In the genomic region with DNA sequence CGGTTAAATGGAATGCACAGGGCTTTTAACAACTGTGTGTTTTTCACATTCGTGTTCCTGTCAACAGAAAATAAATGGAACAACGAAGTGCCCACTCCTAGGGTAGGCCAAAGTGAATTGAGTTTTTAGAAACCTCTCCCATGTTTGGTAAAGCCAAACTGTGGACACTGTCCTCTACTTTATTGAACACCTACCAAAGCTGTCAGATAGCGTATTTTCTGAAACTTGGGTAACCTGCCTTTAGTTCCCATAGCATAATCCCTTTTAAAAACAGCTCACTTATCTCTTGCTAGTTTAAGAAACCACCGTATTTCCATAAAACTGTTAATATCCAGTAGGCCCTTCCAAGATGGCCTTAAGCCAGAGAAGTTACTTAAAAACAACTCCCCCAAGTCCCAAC, we compare ENCODE assay signal across 9 mouse cellular contexts. TPM values are rescaled to one million over a fixed set of nuclear protein-coding genes. Genes with fewer than 3 reads are reported as not detected.
DNase-seq lines count a peak whose midpoint lies in the region; ATAC-seq and TF ChIP-seq lines count a peak whose summit lies in the region.
"Had no signal": no experiment of that assay in that cellular context is flagged by ENCODE, and none has a peak within 500 bp of the region (broad histone marks: within the 10 kb centered on the region; RNA-seq: fewer than 3 reads in every experiment).

No protein-coding gene starts in this region.

- ATAC-seq in midbrain, embryonic 13.5 days = no peak
- ATAC-seq in embryonic facial prominence, embryonic 15.5 days (ENCODE audit: insufficient number of reproducible peaks, low FRiP score, low TSS enrichment, low read depth) = no peak

- H3K9ac ChIP-seq in heart, adult 2 months (ENCODE audit: low read depth, low read length) = no peak overlapping the region
- no peak overlapping the region for H3K9ac ChIP-seq in midbrain, embryonic 13.5 days (replicated peaks)
- no peak overlapping the region for H3K9ac ChIP-seq in embryonic facial prominence, embryonic 15.5 days

- no peak for TF ChIP-seq POLR2A in heart, adult 2 months (IDR thresholded peaks at IDR 0.05; ENCODE audit: insufficient read depth, low read depth, low read length)
- no peak for TF ChIP-seq POLR2A in myocyte (IDR thresholded peaks at IDR 0.05; ENCODE audit: insufficient read length, low read depth)

- H3K9me3 ChIP-seq in midbrain, embryonic 10.5 days (replicated peaks) = no peaks in the 10 kb centered on the region
- no peaks in the 10 kb centered on the region for H3K9me3 ChIP-seq in midbrain, embryonic 13.5 days
- no peaks in the 10 kb centered on the region for H3K9me3 ChIP-seq in embryonic facial prominence, embryonic 15.5 days (replicated peaks)

- intact Hi-C loops in heart, adult 2 months (cut with DNase I) = loop anchor here (1.0 to 5.0 kb wide), 2 partner anchors 58 to 142 kb away; partner anchors contain the start of gene Ankrd17

- 77% methylated on average over 5 of the region's 5 CpGs for WGBS in heart, adult 2 months
- WGBS in midbrain, embryonic 10.5 days = 89% methylated on average over 5 of the region's 5 CpGs
- WGBS in midbrain, embryonic 13.5 days = 92% methylated on average over 5 of the region's 5 CpGs
- 81% methylated on average over 5 of the region's 5 CpGs for WGBS in embryonic facial prominence, embryonic 15.5 days

- DNase-seq in heart, adult 2 months = no peak
- DNase-seq in heart, postnatal 4 days = no peak
- DNase-seq in midbrain, embryonic 10.5 days (ENCODE audit: low spot score) = no peak
- no peak for DNase-seq in B cell, adult 2 months
- no peak for DNase-seq in spleen, postnatal 10 days (ENCODE audit: low spot score in 2 of 2)
- DNase-seq: retina, postnatal 1 day had no signal

- TF ChIP-seq EP300 in heart, adult 2 months (IDR thresholded peaks at IDR 0.05; ENCODE audit: insufficient read depth, low read depth, low read length) = no peak

- H3K4me3 ChIP-seq in heart, adult 2 months = no peak overlapping the region; the same call in 1 of the 2 replicates
- H3K4me3 ChIP-seq in midbrain, embryonic 10.5 days = peak overlapping the region; percentile 87; the same call in 1 of the 2 replicates
- H3K4me3 ChIP-seq in midbrain, embryonic 13.5 days (replicated peaks) = no peak overlapping the region
- peak overlapping the region; percentile 92; the same call in 1 of the 2 replicates for H3K4me3 ChIP-seq in embryonic facial prominence, embryonic 15.5 days (replicated peaks)
- H3K4me3 ChIP-seq in myocyte = peak overlapping the region; percentile 46

- no peaks in the 10 kb centered on the region; the same call in 1 of the 2 replicates for H3K36me3 ChIP-seq in heart, adult 2 months (ENCODE audit: control insufficient read depth, insufficient read depth, low read length)
- H3K36me3 ChIP-seq in midbrain, embryonic 10.5 days = peaks cover 52% of the 10 kb centered on the region
- peaks cover 38% of the 10 kb centered on the region for H3K36me3 ChIP-seq in midbrain, embryonic 13.5 days
- peaks cover 46% of the 10 kb centered on the region for H3K36me3 ChIP-seq in embryonic facial prominence, embryonic 15.5 days
- peaks cover 21% of the 10 kb centered on the region for H3K36me3 ChIP-seq in myocyte (ENCODE audit: control insufficient read depth, insufficient read depth)

- no peaks in the 10 kb centered on the region for H3K79me2 ChIP-seq in heart, adult 2 months (replicated peaks; ENCODE audit: control insufficient read depth, insufficient read depth, low read length)
- H3K79me2 ChIP-seq in myocyte (ENCODE audit: control insufficient read depth, insufficient read depth) = peaks cover 12% of the 10 kb centered on the region

- TF ChIP-seq CTCF in heart, adult 2 months (IDR thresholded peaks at IDR 0.05) = no peak

- no peaks in the 10 kb centered on the region for H3K27me3 ChIP-seq in heart, adult 2 months (ENCODE audit: control insufficient read depth, insufficient read depth, low read length)
- H3K27me3 ChIP-seq in midbrain, embryonic 10.5 days (ENCODE audit: low read depth, poor library complexity, severe bottlenecking) = no peaks in the 10 kb centered on the region
- H3K27me3 ChIP-seq in midbrain, embryonic 13.5 days = no peaks in the 10 kb centered on the region
- no peaks in the 10 kb centered on the region for H3K27me3 ChIP-seq in embryonic facial prominence, embryonic 15.5 days
- no peaks in the 10 kb centered on the region for H3K27me3 ChIP-seq in myocyte (ENCODE audit: control insufficient read depth, insufficient read depth, insufficient read length)

- no peak overlapping the region for H3K4me2 ChIP-seq in midbrain, embryonic 13.5 days (replicated peaks)
- H3K4me2 ChIP-seq in embryonic facial prominence, embryonic 15.5 days (replicated peaks) = peak overlapping the region; percentile 78; the same call in 1 of the 2 replicates
- H3K4me2 ChIP-seq in myocyte (ENCODE audit: low read depth) = peak overlapping the region; percentile 45

- H3K4me1 ChIP-seq in heart, adult 2 months (ENCODE audit: control insufficient read depth, insufficient read depth, low read length) = no peaks in the 10 kb centered on the region
- peaks cover 7% of the 10 kb centered on the region for H3K4me1 ChIP-seq in midbrain, embryonic 10.5 days
- peaks cover 11% of the 10 kb centered on the region for H3K4me1 ChIP-seq in midbrain, embryonic 13.5 days (replicated peaks)
- peaks cover 7% of the 10 kb centered on the region for H3K4me1 ChIP-seq in embryonic facial prominence, embryonic 15.5 days

- H3K27ac ChIP-seq in heart, adult 2 months = peak overlapping the region; percentile 80
- no peak overlapping the region for H3K27ac ChIP-seq in midbrain, embryonic 10.5 days (replicated peaks)
- no peak overlapping the region for H3K27ac ChIP-seq in midbrain, embryonic 13.5 days
- no peak overlapping the region for H3K27ac ChIP-seq in embryonic facial prominence, embryonic 15.5 days (replicated peaks)

- no peak overlapping the region for H3ac ChIP-seq in myocyte (ENCODE audit: control insufficient read depth, insufficient read length)

TF ChIP-seq in myocyte, 11 proteins besides CTCF, POLR2A, EP300 and RAD21:
- TF ChIP-seq CEBPB (IDR thresholded peaks at IDR 0.05; ENCODE audit: insufficient read depth, poor library complexity, severe bottlenecking) (no peak), POLR2AphosphoS2 (IDR thresholded peaks at IDR 0.05; ENCODE audit: insufficient read length, low read depth) (no peak), E2F4 (IDR thresholded peaks at IDR 0.05; ENCODE audit: insufficient read depth) (no peak), TCF3 (IDR thresholded peaks at IDR 0.05; ENCODE audit: insufficient read length, low read depth) (no peak), MAX (IDR thresholded peaks at IDR 0.05; ENCODE audit: low read depth) (no peak), MYOG (IDR thresholded peaks at IDR 0.05; ENCODE audit: control insufficient read depth in 1 of 3, insufficient read depth in 1 of 3, insufficient read length in 2 of 3, low read depth in 2 of 3) (no peak), TCF12 (IDR thresholded peaks at IDR 0.05; ENCODE audit: insufficient read depth, poor library complexity, severe bottlenecking) (no peak), USF1 (IDR thresholded peaks at IDR 0.05; ENCODE audit: low read depth) (no peak), MYOD1 (IDR thresholded peaks at IDR 0.05; ENCODE audit: control insufficient read depth in 1 of 3, insufficient read length in 2 of 3, low read depth in 2 of 3) (no peak), SRF (IDR thresholded peaks at IDR 0.05; ENCODE audit: control insufficient read depth, insufficient read length, low read depth) (no peak), REST (IDR thresholded peaks at IDR 0.05; ENCODE audit: insufficient read depth, insufficient read length) (no peak)

RNA-seq across cellular contexts. Expression of gene Cox18, which starts 0.9 kb away (rescaled TPM):
- 10 to 100 TPM in 1 of 2 experiments, 1 to 10 TPM in 1; 9.3 to 12.6 TPM for total RNA-seq in heart, adult 2 months (2021)
- polyA plus RNA-seq in heart, adult 2 months (2012; rRNA removed) = 16.1 and 18.9 TPM in 2 replicates
- 10 to 100 TPM; 17.0 to 18.9 TPM for total RNA-seq in heart, postnatal 4 days (2021)
- polyA plus RNA-seq in midbrain, embryonic 10.5 days (2016; fragmentation: Nextera tagmentation; extraction: Ambion mirVana) = 31.2 and 34.2 TPM in 2 replicates
- 25.7 and 26.3 TPM in 2 replicates for polyA plus RNA-seq in midbrain, embryonic 13.5 days (2015; fragmentation: Nextera tagmentation; extraction: Ambion mirVana)
- polyA plus RNA-seq in embryonic facial prominence, embryonic 15.5 days (2015; fragmentation: Nextera tagmentation; extraction: Ambion mirVana) = 33.1 and 33.3 TPM in 2 replicates
- 27.7 TPM for polyA plus RNA-seq in myocyte (2012; fragmentation: generic; extraction: Trizol)

Comparison
In these comparisons a context has a peak if more than half of its experiments do, and no peak if none do; other contexts are left out.
1. H3K4me3 ChIP-seq: peak in midbrain, embryonic 10.5 days (single experiment), embryonic facial prominence, embryonic 15.5 days (single experiment) and myocyte (single experiment); none in heart, adult 2 months (single experiment) and midbrain, embryonic 13.5 days (single experiment).